Mouse (Mus musculus) spleen, postnatal 36 days (tissue): ENCODE measurements around the gene Rps6ka2.
"Not testable (repeated sequence)": the region's sequence is repeated elsewhere in the genome, so short reads cannot be mapped to it uniquely, and the experiment has no call there.

ENCODE experiments used
- DNase-seq, 2 experiments: peaks; one replicate each; pipeline ENCODE4 v3.0.0; 2022; ENCODE audit warnings: low spot score in 2 of 2, mixed read lengths in 1 of 2

Rps6ka2 gene

GRCm38 (mm10) chr17:7170304-7171295 is 685 bp downstream of the Rps6ka2 start:
- no peak for DNase-seq

GRCm38 (mm10) chr17:7173331-7174028 is 3.6 kb downstream of the Rps6ka2 start:
- DNase-seq = no peak

GRCm38 (mm10) chr17:7175293-7175692 is 5.4 kb downstream of the Rps6ka2 start:
- no peak for DNase-seq

GRCm38 (mm10) chr17:7176394-7176793 is 6.5 kb downstream of the Rps6ka2 start:
- DNase-seq = no peak

- no peak for DNase-seq
These were observed 8.3 kb downstream of the Rps6ka2 start for GRCm38 (mm10) chr17:7178196-7178595.

DNA sequence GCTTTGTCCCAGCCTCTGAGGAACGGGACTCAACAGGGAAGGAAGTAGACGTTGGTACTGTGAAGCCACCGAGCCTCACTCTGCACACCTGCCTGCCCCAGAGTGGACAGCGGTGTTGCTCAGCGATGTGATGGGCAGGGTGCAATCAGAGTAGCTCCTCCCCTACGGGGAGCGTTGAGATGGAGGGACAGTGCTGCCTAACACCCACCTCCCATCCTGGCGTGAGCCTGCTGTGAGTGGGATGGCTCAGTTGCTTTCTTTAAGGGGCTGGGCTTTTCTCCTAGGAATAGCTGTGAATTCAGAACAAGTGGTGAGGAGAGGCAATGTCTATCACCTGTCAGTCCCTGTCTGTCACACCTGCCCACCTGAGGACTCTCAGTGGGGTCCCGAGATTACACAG is 12.3 kb downstream of the Rps6ka2 start:
- no peak for DNase-seq

DNA sequence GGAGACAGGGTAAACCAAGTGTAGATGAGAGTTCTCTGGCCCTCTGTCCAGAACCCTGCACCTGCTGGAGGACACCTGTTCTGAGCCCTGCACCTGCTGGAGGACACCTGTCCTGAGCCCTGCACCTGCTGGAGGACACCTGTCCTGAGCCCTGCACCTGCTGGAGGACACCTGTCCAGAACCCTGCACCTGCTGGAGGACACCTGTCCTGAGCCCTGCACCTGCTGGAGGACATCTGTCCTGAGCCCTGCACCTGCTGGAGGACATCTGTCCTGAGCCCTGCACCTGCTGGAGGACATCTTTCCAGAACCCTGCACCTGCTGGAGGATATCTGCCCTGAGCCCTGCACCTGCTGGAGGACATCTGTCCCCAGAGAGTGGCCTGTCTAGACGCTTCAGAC is 17.1 kb downstream of the Rps6ka2 start:
- DNase-seq = not testable (repeated sequence)

DNA sequence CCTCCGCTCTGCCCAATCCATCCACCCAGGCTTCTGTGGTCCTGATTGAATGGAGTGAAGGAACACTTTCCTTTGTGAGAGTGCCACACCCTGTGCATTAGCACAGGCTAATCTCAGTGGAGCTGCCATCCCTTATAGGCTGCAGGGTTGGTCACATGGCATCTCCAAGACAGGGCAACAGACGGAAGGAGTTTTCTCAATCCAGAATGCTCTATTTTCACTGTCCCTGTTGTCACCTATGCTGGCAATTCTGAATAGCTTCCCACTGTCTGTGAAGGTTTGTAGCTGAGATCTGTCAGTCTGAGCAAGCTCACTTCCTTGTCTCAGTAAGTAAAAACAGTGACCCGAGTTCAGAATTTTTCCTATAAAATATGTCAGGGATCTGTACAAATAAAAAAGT is 19.5 kb downstream of the Rps6ka2 start:
- DNase-seq = no peak

- no peak for DNase-seq
These were observed 20.1 kb downstream of the Rps6ka2 start for GRCm38 (mm10) chr17:7189975-7190374.

GRCm38 (mm10) chr17:7194140-7194840 is 24.4 kb downstream of the Rps6ka2 start:
- no peak for DNase-seq

GRCm38 (mm10) chr17:7197121-7197925 is 27.4 kb downstream of the Rps6ka2 start:
- no peak for DNase-seq

GRCm38 (mm10) chr17:7204771-7205406 is 35.0 kb downstream of the Rps6ka2 start:
- DNase-seq = no peak

DNA sequence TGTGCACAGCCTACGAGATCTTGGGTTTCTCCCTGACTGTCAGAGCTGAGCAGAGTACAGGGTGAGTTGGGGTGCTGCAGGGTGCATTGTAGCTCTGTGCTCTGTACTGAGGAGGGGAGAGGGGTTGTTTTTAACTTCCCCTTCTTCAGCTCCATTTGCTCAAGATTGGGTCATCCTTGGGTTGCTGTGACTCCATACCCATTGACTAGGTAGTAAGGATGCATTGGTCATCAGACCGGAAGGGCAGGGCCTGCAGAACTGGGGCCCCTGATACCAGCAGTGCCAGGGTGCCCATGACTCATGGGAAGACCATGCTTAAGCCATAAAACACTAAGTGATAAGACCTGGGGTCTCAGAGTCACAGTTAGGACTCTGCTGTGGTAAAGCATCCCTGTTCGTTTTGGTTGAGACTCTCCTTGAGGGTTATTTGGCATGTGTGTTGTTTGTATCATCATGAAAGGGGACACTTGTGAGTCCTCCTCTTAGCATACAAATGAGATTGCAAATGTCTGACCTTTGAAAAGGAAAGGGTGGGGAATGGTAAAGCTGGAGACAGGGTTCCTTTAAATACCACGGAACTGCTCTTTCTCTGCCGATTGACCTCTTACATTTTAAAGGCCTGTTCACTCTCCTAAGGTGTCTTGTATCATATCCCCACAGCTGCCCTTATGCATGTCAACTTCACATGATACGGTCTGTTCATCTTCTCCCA is 36.7 kb downstream of the Rps6ka2 start:
- DNase-seq = no peak

DNA sequence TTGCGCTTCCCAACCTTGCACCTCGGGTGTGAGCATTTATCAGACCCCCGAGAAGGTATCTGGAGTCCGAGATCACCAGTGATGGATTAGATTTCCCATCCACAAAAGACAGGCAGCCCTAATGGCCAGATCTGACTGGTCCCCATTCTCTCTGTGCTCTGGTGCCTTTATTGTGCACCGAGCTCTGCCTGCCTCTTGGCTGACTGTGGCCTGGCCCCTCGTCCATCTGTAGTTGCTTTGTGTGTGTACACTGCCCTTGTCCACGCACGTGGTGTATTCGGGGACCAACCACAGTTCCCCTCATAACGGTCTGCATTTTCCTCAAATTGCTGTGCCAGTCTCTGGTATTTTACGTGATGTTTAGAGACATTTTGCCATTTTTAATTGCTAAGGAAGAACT is 40.7 kb downstream of the Rps6ka2 start:
- DNase-seq = no peak

DNA sequence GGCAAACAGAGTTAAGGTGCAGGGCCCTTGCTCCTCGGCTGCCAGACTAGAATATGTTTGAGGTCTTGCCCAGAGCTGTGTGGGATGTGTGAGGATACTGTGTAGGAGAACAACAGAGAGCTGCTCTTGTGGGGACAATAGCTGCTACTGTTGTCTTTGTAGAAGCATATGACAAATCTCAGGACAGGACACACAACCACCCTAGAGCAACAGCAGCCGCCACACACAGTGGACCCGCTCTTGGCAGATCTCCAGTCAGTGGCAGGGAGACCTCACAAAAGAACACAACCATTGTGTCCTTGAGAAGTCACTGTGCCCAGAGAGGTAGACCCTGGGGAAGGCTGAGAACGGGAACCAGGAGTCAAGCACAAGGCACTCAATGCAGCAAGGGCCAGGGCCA is 42.0 kb downstream of the Rps6ka2 start:
- no peak for DNase-seq

DNA sequence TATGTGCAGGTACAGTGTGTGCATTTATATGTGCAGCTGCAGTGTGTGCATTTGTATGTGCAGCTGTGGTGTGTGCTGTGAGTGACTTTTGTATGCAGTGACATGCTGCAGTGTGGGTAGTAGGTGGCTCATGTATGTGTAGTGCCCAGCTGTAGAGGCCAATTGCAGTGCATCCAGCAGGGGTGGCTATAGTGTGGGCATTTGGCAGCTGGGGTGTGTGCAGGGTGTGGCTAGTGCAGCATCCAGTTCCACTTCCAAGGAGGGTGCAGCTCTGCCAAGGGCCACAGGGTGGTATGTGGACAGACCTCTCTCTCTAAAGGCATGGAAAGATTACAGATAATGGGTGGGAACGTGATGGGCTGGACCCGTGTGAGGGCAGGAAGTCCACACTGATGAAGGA is 43.3 kb downstream of the Rps6ka2 start:
- no peak for DNase-seq

DNA sequence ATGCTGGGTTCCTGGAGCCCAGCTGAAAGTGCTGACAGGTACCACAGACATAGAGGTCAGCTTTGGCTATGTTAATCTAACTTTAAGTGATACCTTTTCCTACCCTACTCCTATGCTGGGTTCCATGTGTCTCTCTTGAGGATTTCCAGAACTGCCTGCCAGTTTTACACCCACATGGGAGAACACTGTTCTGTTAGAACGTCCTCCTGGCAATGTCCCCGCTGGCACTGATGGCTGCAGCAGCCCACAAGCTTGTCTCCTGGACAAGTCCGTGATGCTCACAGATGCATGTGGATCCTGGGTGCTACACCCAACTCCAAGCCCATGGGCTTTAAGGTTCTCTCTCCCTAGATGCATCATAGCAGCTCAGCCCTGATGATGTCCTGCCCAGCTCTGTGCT is 44.1 kb downstream of the Rps6ka2 start:
- DNase-seq = no peak

- no peak for DNase-seq
These were observed 47.9 kb downstream of the Rps6ka2 start for GRCm38 (mm10) chr17:7217791-7218329.

GRCm38 (mm10) chr17:7218396-7218795 is 48.5 kb downstream of the Rps6ka2 start:
- no peak for DNase-seq
